Mouse (Mus musculus): ENCODE measurements at regions not wholly inside any gene's neighbourhood (a gene's known extent, or its start where the extent isn't known, plus 50 kb on each side); places are given as distances from the start of the nearest gene placed in this dataset.
"Not testable (repeated sequence)": the region's sequence is repeated elsewhere in the genome, so short reads cannot be mapped to it uniquely, and the experiment has no call there.

GRCm38 (mm10) chr14:89922316-89922715 lies 1451.1 kb upstream of the Pcdh20 start:
- H3K27ac ChIP-seq (ENCODE audit: low read depth, low read length) = no peak overlapping the region
- ATAC-seq (ENCODE audit: low FRiP score) (no peak), DNase-seq (ENCODE audit: low spot score, missing footprints) (no peak)
- H3K9me3 ChIP-seq (ENCODE audit: control insufficient read depth, low read length) = no peaks in the 10 kb centered on the region
- H3K4me1 ChIP-seq (ENCODE audit: control insufficient read depth, insufficient read depth, low read length) = no peaks in the 10 kb centered on the region
- H3K9ac ChIP-seq (ENCODE audit: low read length) = no peak overlapping the region
- H3K27me3 ChIP-seq (ENCODE audit: control insufficient read depth, insufficient read depth, low read length) = no peaks in the 10 kb centered on the region
- 67% methylated on average over 1 of the region's 1 CpGs for WGBS
- no peak overlapping the region for H3K4me3 ChIP-seq (ENCODE audit: low read depth, low read length)
- H3K36me3 ChIP-seq (ENCODE audit: control insufficient read depth, insufficient read depth, low read length) = no peaks in the 10 kb centered on the region
- H3K4me2 ChIP-seq = no peak overlapping the region

DNA sequence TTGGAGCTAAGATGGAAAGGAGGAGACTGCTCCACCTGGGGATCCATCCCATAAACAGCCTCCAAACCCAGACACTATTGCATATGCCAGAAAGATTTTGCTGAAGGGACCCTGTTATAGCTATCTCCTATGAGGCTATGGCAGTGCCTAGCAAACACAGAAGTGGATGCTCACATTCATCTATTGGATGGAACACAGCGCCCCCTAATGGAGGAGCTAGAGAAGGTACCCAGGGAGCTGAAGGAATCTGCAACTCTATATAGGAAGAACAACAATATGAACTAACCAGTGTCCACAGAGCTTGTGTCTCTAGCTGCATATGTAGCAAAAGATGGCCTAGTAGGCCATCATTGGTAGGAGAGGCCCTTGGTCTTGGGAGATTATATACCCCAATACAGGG lies 1449.4 kb upstream of the Pcdh20 start:
- not testable (repeated sequence) for H3K27me3 ChIP-seq (ENCODE audit: control insufficient read depth, insufficient read depth, low read length); ATAC-seq (ENCODE audit: low FRiP score); H3K27ac ChIP-seq (ENCODE audit: low read depth, low read length); H3K4me1 ChIP-seq (ENCODE audit: control insufficient read depth, insufficient read depth, low read length); H3K9me3 ChIP-seq (ENCODE audit: control insufficient read depth, low read length); DNase-seq (ENCODE audit: low spot score, missing footprints); H3K36me3 ChIP-seq (ENCODE audit: control insufficient read depth, insufficient read depth, low read length); H3K9ac ChIP-seq (ENCODE audit: low read length); H3K4me3 ChIP-seq (ENCODE audit: low read depth, low read length); H3K4me2 ChIP-seq
- 0% methylated on average over 1 of the region's 1 CpGs for WGBS

GRCm38 (mm10) chr14:89898701-89899227 lies 1427.6 kb upstream of the Pcdh20 start:
- 81% methylated on average over 24 of the region's 34 CpGs for WGBS
- not testable (repeated sequence) for H3K27ac ChIP-seq (ENCODE audit: low read depth, low read length); H3K4me2 ChIP-seq; H3K9ac ChIP-seq (ENCODE audit: low read length); H3K9me3 ChIP-seq (ENCODE audit: control insufficient read depth, low read length); H3K27me3 ChIP-seq (ENCODE audit: control insufficient read depth, insufficient read depth, low read length); H3K36me3 ChIP-seq (ENCODE audit: control insufficient read depth, insufficient read depth, low read length); DNase-seq (ENCODE audit: low spot score, missing footprints); H3K4me3 ChIP-seq (ENCODE audit: low read depth, low read length); H3K4me1 ChIP-seq (ENCODE audit: control insufficient read depth, insufficient read depth, low read length)
- 0 out of 2 replicates have a peak, but pooled peaks have one; percentile 42 for ATAC-seq (ENCODE audit: low FRiP score)

- not testable (repeated sequence) for H3K4me3 ChIP-seq (ENCODE audit: low read depth, low read length); H3K9me3 ChIP-seq (ENCODE audit: control insufficient read depth, low read length); H3K4me1 ChIP-seq (ENCODE audit: control insufficient read depth, insufficient read depth, low read length); H3K27me3 ChIP-seq (ENCODE audit: control insufficient read depth, insufficient read depth, low read length); H3K27ac ChIP-seq (ENCODE audit: low read depth, low read length); H3K36me3 ChIP-seq (ENCODE audit: control insufficient read depth, insufficient read depth, low read length); ATAC-seq (ENCODE audit: low FRiP score); H3K9ac ChIP-seq (ENCODE audit: low read length); DNase-seq (ENCODE audit: low spot score, missing footprints); H3K4me2 ChIP-seq
- WGBS = 93% methylated on average over 16 of the region's 22 CpGs
These were observed 1426.9 kb upstream of the Pcdh20 start for GRCm38 (mm10) chr14:89898135-89898534.

DNA sequence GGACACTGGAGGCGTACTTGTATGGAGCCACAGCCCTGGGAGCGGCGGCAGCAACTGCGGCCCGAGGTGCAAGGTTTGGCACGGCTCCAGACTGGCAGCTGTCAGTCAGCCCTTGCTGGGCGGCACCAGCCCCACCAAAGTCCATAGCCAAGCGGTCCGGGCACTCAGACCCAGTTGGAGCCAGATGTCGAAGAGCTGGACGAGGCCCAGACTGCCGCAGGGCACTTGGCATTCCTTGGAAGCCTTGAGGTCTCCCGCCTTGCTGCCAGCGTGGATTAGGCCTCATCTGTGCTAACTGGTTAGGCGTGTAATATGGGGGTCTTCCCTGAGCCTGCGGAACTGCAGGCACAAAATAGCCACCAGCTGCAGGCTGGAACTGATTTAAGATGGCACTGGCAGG lies 1425.7 kb upstream of the Pcdh20 start:
- not testable (repeated sequence) for H3K9ac ChIP-seq (ENCODE audit: low read length); H3K4me3 ChIP-seq (ENCODE audit: low read depth, low read length); H3K4me2 ChIP-seq; H3K27me3 ChIP-seq (ENCODE audit: control insufficient read depth, insufficient read depth, low read length); H3K36me3 ChIP-seq (ENCODE audit: control insufficient read depth, insufficient read depth, low read length); H3K9me3 ChIP-seq (ENCODE audit: control insufficient read depth, low read length); DNase-seq (ENCODE audit: low spot score, missing footprints); H3K27ac ChIP-seq (ENCODE audit: low read depth, low read length); H3K4me1 ChIP-seq (ENCODE audit: control insufficient read depth, insufficient read depth, low read length); ATAC-seq (ENCODE audit: low FRiP score)
- WGBS = 72% methylated on average over 16 of the region's 16 CpGs
